Mouse (Mus musculus) liver (tissue): ENCODE results near the gene Nceh1.

ENCODE experiments used
- DNase-seq: peaks from one replicate; pipeline ENCODE4 v3.0.0-alpha.2; 2020; ENCODE audit warnings: mixed read lengths

The Nceh1 gene

GRCm38 (mm10) chr3:27182733-27183600 lies at the start of gene Nceh1:
Nceh1 (plus strand) TSS chr3:27182965.
- DNase-seq = peak; percentile 89

GRCm38 (mm10) chr3:27140101-27140500 lies 42.7 kb upstream of the Nceh1 start:
- no peak for DNase-seq

- DNase-seq = no peak
Measured at GRCm38 (mm10) chr3:27143570-27143969, 39.2 kb upstream of the Nceh1 start.

GRCm38 (mm10) chr3:27145733-27146132 lies 37.0 kb upstream of the Nceh1 start:
- DNase-seq = no peak

GRCm38 (mm10) chr3:27153191-27153671 lies 29.5 kb upstream of the Nceh1 start:
- DNase-seq = peak; percentile 57

- peak; percentile 99 for DNase-seq
Measured at GRCm38 (mm10) chr3:27153701-27154209, 29.0 kb upstream of the Nceh1 start, which contains the start of gene Ect2. Ect2 (minus strand) TSS chr3:27153878.

- no peak for DNase-seq
Measured at GRCm38 (mm10) chr3:27154280-27154679, 28.5 kb upstream of the Nceh1 start.

- DNase-seq = peak; percentile 9
Measured at GRCm38 (mm10) chr3:27155051-27155855, 27.5 kb upstream of the Nceh1 start.

GRCm38 (mm10) chr3:27155856-27156593 lies 26.7 kb upstream of the Nceh1 start:
- no peak for DNase-seq

- DNase-seq = no peak
Measured at GRCm38 (mm10) chr3:27156594-27156949, 26.2 kb upstream of the Nceh1 start.

GRCm38 (mm10) chr3:27158910-27159309 lies 23.9 kb upstream of the Nceh1 start:
- DNase-seq = no peak

GRCm38 (mm10) chr3:27161645-27162409 lies 20.9 kb upstream of the Nceh1 start:
- DNase-seq = no peak

GRCm38 (mm10) chr3:27162410-27162804 lies 20.4 kb upstream of the Nceh1 start:
- no peak for DNase-seq

- no peak for DNase-seq
Measured at GRCm38 (mm10) chr3:27165481-27166065, 17.2 kb upstream of the Nceh1 start.

- no peak for DNase-seq
Measured at GRCm38 (mm10) chr3:27170257-27170656, 12.5 kb upstream of the Nceh1 start.

- DNase-seq = no peak
Measured at GRCm38 (mm10) chr3:27179711-27180110, 3.1 kb upstream of the Nceh1 start.

- no peak for DNase-seq
Measured at GRCm38 (mm10) chr3:27183601-27184175, 923 bp downstream of the Nceh1 start.

GRCm38 (mm10) chr3:27188386-27188785 lies 5.6 kb downstream of the Nceh1 start:
- DNase-seq = no peak

- peak; percentile 54 for DNase-seq
Measured at GRCm38 (mm10) chr3:27189320-27190261, 6.8 kb downstream of the Nceh1 start.

GRCm38 (mm10) chr3:27190865-27191264 lies 8.1 kb downstream of the Nceh1 start:
- no peak for DNase-seq
